Mouse (Mus musculus): ENCODE data around the gene Umodl1.

- TF ChIP-seq POLR2A (IDR thresholded peaks at IDR 0.05; ENCODE audit: borderline replicate concordance, insufficient read depth, low read length): no peak
- no peak for TF ChIP-seq CTCF (IDR thresholded peaks at IDR 0.05; ENCODE audit: borderline replicate concordance, insufficient read depth, low read depth, low read length)
Observed at GRCm38 (mm10) chr17:31000897-31001296, 46.5 kb downstream of the Umodl1 start.
